Mouse (Mus musculus) forebrain, postnatal 0 days (tissue): Measurements from ENCODE around the gene Oscp1. TPM values are rescaled to one million over a fixed set of nuclear protein-coding genes. Genes with fewer than 3 reads are reported as not detected.

Experiments
- ATAC-seq: fragments of 200-750 bp; cut with Nextera tagmentation; 2 replicates; pipeline ENCODE4 v1.8.0; 2017; ENCODE audit warnings: mild to moderate bottlenecking, moderate library complexity
- DNase-seq: peaks from one replicate; pipeline ENCODE4 v3.0.0-alpha.2; 2015
- H3K27ac ChIP-seq: fragments of 300-500 bp; sonication (generic); 2 replicates; pipeline ENCODE4 v1.5.1; 2014; ENCODE audit warnings: low read depth, mild to moderate bottlenecking, antibody characterized with exemption, low read length, moderate library complexity, mixed read lengths
- H3K27me3 ChIP-seq: fragments of 300-500 bp; sonication (generic); 2 replicates; pipeline ENCODE4 v1.6.1; 2014; ENCODE audit warnings: mild to moderate bottlenecking, low read length, mixed read lengths; ENCODE audit not compliant: insufficient read depth
- H3K36me3 ChIP-seq: fragments of 300-500 bp; sonication (generic); 2 replicates; pipeline ENCODE4 v1.6.1; 2014; ENCODE audit warnings: mild to moderate bottlenecking, moderate library complexity; ENCODE audit not compliant: insufficient read depth
- H3K4me1 ChIP-seq: fragments of 300-500 bp; sonication (generic); 2 replicates; pipeline ENCODE4 v1.6.1; 2014; ENCODE audit warnings: antibody characterized with exemption; ENCODE audit not compliant: insufficient read depth
- H3K4me2 ChIP-seq: fragments of 300-500 bp; sonication (generic); 2 replicates; pipeline ENCODE4 v1.6.1; 2014; ENCODE audit warnings: low read depth, mild to moderate bottlenecking, moderate library complexity
- H3K4me3 ChIP-seq: fragments of 300-500 bp; sonication (generic); 2 replicates; pipeline ENCODE4 v1.5.1; 2014; ENCODE audit warnings: low read depth, low read length, mixed read lengths
- H3K9ac ChIP-seq: fragments of 300-500 bp; sonication (generic); 2 replicates; pipeline ENCODE4 v1.6.1; 2014; ENCODE audit warnings: mild to moderate bottlenecking
- H3K9me3 ChIP-seq: fragments of 300-500 bp; sonication (generic); 2 replicates; pipeline ENCODE4 v1.6.1; 2016; ENCODE audit warnings: low read length
- CTCF ChIP-seq: sonication (generic); IDR thresholded peaks from 2 replicates; pipeline ENCODE4 v1.5.1; 2016; ENCODE audit warnings: antibody characterized with exemption, control low read depth, low read depth
- WGBS: fragments of 180-500 bp; shearing (Covaris S2); extraction: QIAGEN DNeasy Blood & Tissue Kit; methylation state at CpG from one replicate; pipeline ENCODE4 v1.1.7; 2014; 5-methylcytosine and 5-hydroxymethylcytosine counted together
- polyA plus RNA-seq: library from polyadenylated mRNA; unstranded; fragments of >200 nt; fragmentation: Nextera tagmentation; extraction: Ambion mirVana; gene quantifications from 2 replicates; pipeline ENCODE4 v1.2.1, GENCODE M21; 2015
- total RNA-seq: library from RNA; depleted of rRNA; stranded (reverse); fragments of >200 nt; gene quantifications from 2 replicates; pipeline ENCODE4 v1.2.3, GENCODE M21; 2014

The Oscp1 gene
- total and polyA plus RNA-seq, 2 experiments from 2014 or later = 30.8 to 43.7 TPM

DNA sequence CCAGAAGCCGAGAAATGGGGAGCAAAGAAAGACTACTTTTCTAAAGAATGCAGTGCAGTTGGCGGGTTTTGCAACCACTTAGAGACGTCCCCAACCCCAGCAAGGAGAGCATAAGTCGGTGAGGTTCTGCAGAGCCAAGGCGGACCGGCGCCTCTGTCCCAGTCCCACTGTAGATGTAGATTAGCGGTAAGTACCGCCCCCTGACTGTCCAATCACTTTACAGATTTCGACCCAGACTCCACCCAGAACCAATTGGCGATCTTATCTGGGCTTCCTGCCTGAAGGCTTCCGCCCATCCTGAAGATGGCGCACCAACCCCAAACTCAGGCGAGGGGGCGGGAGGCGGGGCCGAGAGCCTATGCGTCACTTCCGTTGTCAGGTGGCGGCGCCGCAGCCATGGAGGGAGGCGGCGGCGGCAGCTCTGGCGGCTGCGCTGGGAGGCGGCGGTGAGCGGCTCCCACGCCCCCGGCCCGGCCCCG lies 45.3 kb downstream of the Oscp1 start, which contains the start of gene Stk40:
Gene Stk40 (plus strand): TSS at position 368 of the 479 bp plus-strand sequence.
- Histone ChIP-seq H3K4me1 (peaks cover 27% of the 10 kb centered on the region), H3K9me3 (no peaks in the 10 kb centered on the region), H3K27ac (peak within 1 kb of the TSS; percentile 80), H3K9ac (peak within 1 kb of the TSS; percentile 80), H3K4me2 (peak within 1 kb of the TSS; percentile 85), H3K36me3 (no peaks in the 10 kb centered on the region), H3K4me3 (peak within 1 kb of the TSS; percentile 93), H3K27me3 (no peaks in the 10 kb centered on the region)
- peak; percentile 81 for TF ChIP-seq CTCF
- peak; percentile 98 for DNase-seq
- ATAC-seq = peak; percentile 96
- WGBS = under 1% methylated on average over 34 of the region's 34 CpGs

DNA sequence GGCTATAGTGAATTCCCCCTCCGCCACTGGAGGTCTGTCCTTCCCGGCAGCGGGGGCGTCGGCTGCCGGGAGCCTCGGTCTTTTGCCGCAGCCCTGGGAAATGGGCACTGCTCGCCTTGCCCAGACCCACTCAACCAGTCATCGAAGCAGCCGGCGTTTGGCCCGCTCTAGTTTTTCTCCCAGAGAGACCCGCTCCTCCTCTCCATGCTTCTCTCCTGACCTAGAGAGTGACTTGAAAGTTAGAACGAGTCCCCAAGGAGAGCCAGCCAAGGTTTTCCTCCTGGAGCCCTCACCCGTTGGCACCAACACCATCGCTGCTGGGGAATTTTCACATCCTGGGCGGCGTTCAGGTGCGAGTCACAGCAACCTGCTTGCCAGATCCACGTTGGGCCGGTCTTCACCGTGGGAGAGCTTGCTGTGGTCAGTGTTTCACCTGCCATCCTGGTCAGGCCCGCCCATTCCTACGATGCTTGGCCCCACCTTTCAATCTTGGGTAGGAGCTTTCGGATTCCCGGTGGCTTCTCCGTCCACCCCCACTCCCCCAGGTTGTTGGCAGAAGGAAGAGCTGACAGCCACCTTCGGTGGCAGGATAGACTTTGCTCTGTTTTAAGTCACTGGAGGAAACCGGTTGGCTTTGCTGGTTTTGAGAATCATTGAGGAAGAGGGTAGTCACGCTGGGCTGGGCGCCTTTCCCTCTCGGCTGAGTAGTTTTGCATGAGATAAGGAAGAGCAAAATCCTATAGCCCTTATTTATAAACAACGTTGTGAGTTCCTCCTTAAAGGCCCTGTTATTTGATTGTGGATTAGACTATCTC lies 46.1 kb downstream of the Oscp1 start:
- WGBS = 3% methylated on average over 34 of the region's 34 CpGs
- peaks cover 27% of the 10 kb centered on the region for H3K4me1 ChIP-seq
- ATAC-seq (peak; percentile 21), DNase-seq (peak; percentile 41)
- TF ChIP-seq CTCF = no peak
- no peaks in the 10 kb centered on the region for H3K9me3 ChIP-seq
- peak overlapping the region; percentile 93 for H3K4me3 ChIP-seq
- peak overlapping the region; percentile 80 for H3K9ac ChIP-seq
- H3K27me3 ChIP-seq = no peaks in the 10 kb centered on the region
- H3K27ac ChIP-seq = peak overlapping the region; percentile 78
- peak overlapping the region; percentile 85 for H3K4me2 ChIP-seq
- H3K36me3 ChIP-seq = no peaks in the 10 kb centered on the region

DNA sequence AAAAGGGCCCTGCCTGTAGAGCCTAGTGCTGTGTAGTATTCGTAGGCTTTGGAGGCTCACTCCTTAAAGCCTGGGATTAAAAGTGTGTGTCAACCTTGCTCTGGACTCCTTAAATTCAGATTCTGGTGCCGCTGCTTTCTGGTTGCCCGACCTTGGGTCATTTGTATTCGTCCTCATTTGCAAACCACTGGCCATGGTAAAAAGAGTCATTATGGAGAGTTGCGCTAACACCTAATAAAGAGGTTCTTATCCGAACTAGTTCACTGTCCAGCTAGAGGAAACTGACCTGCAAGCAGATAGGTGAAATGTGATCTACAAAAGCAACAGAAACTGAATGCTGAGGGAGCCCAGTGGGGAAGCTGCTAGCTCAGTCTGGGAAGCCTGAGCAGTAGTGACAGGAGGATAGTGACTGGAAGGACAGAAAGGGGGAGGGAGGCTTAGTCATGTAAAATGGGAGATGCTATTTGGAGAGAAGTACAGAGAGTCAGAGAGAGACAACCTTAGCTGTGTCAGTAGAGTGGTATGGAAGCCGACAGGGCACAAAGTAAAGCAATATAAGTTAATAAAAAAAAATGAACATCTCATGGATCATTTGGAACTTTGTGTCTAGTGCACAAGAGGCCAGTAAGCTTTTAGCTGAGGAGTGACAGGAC lies 46.9 kb downstream of the Oscp1 start:
- ATAC-seq = no peak
- Histone ChIP-seq H3K36me3 (no peaks in the 10 kb centered on the region), H3K9me3 (no peaks in the 10 kb centered on the region), H3K4me1 (peaks cover 28% of the 10 kb centered on the region), H3K9ac (peak overlapping the region; percentile 15; the same call in 1 of the 2 replicates), H3K4me2 (peak overlapping the region; percentile 85), H3K27ac (no peak overlapping the region), H3K27me3 (no peaks in the 10 kb centered on the region), H3K4me3 (peak overlapping the region; percentile 93; the same call in 1 of the 2 replicates)
- 51% methylated on average over 7 of the region's 7 CpGs for WGBS
- DNase-seq = no peak
- TF ChIP-seq CTCF = no peak

DNA sequence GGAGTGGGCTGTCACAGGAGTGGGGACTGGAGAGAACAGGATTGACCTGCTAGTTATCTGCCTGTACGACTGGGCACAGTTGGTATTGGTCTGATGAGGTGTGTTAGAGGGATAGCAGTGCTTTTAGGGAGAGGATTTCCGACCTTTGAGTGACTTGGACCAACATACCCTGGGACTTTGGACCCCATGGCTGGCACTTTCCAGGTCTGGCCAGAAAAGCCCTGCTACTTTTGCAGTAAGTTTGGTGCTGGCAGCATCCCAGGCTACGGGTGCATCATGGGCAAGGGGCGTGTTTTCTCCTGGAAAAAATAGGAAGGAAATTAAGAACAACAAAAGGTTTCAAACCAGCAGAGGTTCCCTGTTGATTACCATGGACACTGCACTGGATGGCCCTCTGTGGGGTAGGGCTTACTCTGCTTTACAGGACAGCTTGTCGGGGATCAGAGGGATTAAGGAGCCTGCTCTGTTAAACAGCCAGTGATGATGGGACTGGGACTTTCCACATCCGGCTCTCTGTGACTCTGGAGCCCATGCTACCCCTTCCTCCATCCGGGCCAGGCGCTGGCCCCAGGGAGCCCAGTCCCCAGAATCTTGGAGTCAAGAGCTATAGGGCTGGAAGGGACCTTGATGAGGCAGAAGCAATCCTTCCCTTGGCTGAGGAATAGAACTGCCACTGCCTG lies 49.8 kb downstream of the Oscp1 start:
- peaks cover 27% of the 10 kb centered on the region for H3K4me1 ChIP-seq
- H3K9ac ChIP-seq = no peak overlapping the region
- no peak for TF ChIP-seq CTCF
- WGBS = 27% methylated on average over 8 of the region's 8 CpGs
- H3K36me3 ChIP-seq = no peaks in the 10 kb centered on the region
- no peak overlapping the region for H3K4me3 ChIP-seq
- H3K27me3 ChIP-seq = no peaks in the 10 kb centered on the region
- no peaks in the 10 kb centered on the region for H3K9me3 ChIP-seq
- DNase-seq (no peak), ATAC-seq (no peak)
- no peak overlapping the region for H3K4me2 ChIP-seq
- no peak overlapping the region for H3K27ac ChIP-seq

DNA sequence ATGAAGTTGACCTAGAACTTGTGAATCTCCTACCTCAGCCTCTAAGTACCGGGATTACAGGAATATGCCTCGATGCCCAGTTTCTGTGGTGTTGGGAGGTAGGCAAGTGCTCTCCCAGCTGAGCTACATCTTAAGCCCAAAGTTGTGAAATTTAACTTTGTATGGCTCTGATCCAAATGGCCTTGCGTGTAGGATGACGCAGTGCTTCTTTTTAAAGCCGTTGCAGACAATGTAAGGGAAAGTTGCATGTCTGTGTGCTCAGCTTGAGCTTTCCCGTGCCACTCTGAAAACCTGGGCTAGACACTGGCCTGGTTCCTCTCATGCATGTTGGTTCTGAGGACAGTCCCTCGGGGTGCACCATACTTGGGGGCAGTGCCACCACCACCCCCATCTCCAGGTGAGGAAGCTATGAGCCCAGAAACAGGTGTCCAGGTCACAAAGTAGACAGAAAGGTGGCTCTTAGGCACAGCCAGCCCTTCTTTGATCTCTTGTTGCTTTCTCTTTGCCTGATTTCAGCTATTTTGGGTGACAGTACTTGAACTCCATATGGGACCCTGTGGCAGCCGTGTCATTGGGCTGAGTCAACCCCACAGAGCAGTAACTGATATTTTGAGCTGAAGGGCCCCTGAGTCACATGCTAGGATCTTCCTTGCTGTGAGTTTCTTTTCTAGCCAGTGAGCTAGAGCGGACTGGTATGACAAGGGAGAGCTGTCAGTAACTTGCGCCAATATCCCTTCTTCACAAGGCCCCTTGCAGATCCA lies 51.4 kb downstream of the Oscp1 start:
- Histone ChIP-seq H3K4me3 (no peak overlapping the region), H3K27ac (peak overlapping the region; percentile 54; the same call in 1 of the 2 replicates), H3K4me2 (no peak overlapping the region), H3K36me3 (no peaks in the 10 kb centered on the region), H3K9ac (no peak overlapping the region), H3K27me3 (no peaks in the 10 kb centered on the region), H3K4me1 (peaks cover 23% of the 10 kb centered on the region), H3K9me3 (no peaks in the 10 kb centered on the region)
- no peak for DNase-seq
- ATAC-seq = peak; percentile 37; the same call in 1 of the 2 replicates
- WGBS = 76% methylated on average over 10 of the region's 10 CpGs
- no peak for TF ChIP-seq CTCF

DNA sequence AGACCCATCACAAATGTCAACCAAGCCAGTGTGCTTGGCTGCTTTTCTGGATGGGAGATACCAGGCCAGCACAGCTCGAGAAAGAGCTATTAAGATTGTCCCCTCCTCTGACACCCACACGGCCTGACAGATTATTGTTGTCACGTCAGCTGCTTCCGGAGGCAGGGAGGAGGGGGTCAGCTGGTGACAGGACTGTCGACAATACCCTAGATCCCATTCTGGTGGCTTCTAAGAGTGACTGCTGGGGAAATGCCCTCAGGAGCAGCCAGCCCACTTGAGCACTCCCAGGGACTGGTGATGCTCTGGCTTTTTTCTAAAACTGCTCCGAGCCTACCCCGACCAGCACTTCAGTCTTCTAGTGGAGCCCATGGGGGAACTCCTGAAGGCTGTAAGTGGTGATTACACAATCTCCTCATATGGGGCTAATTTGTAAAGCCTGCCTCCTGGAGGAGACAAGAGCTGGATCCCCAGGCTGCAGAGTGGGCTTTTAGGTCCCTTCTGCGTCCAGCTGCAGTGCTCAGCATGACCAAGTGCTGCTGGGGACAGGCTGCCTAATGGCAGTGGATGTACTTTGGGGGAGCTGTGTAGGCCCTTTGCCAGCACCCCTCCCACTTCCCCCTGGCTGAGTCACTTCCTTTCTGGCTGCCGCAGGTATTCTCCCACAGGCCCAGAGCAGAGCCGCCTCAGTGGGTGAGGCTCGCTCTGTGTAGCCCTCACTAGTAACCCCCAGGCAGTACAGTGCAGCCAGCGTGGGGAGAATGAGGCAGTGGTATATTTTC lies 52.2 kb downstream of the Oscp1 start:
- Histone ChIP-seq H3K27ac (peak overlapping the region; percentile 75), H3K27me3 (no peaks in the 10 kb centered on the region), H3K4me3 (no peak overlapping the region), H3K9ac (no peak overlapping the region), H3K4me2 (no peak overlapping the region), H3K36me3 (no peaks in the 10 kb centered on the region), H3K9me3 (no peaks in the 10 kb centered on the region), H3K4me1 (peaks cover 16% of the 10 kb centered on the region)
- WGBS = 11% methylated on average over 12 of the region's 12 CpGs
- ATAC-seq = peak; percentile 66
- peak; percentile 32 for DNase-seq
- peak; percentile 42 for TF ChIP-seq CTCF
